In genomic region chr13:21715131-21715863, GRCm38 (mm10) we compare ENCODE assay signal across 9 mouse cellular contexts. TPM values are rescaled to one million over a fixed set of nuclear protein-coding genes. Genes with fewer than 3 reads are reported as not detected.
DNase-seq lines count a peak whose midpoint lies in the region; ATAC-seq lines count a peak whose summit lies in the region.
"Had no signal": no experiment of that assay in that cellular context is flagged by ENCODE, and none has a peak within 500 bp of the region (broad histone marks: within the 10 kb centered on the region; RNA-seq: fewer than 3 reads in every experiment).

No protein-coding gene starts in this region.

- H3K9ac ChIP-seq in embryonic facial prominence, embryonic 14.5 days (ENCODE audit: low read depth, low read length): peak overlapping the region; percentile 72
- peak overlapping the region; percentile 52 for H3K9ac ChIP-seq in intestine, embryonic 15.5 days
- H3K9ac ChIP-seq in midbrain, embryonic 16.5 days (ENCODE audit: low read depth, low read length): peak overlapping the region; percentile 50

- peak overlapping the region; percentile 48 for H3K4me3 ChIP-seq in embryonic facial prominence, embryonic 14.5 days (ENCODE audit: low read depth, low read length)
- H3K4me3 ChIP-seq in intestine, embryonic 15.5 days (replicated peaks): peak overlapping the region; percentile 39
- H3K4me3 ChIP-seq in midbrain, embryonic 16.5 days (ENCODE audit: low read depth, low read length): peak overlapping the region; percentile 49

- H3K4me2 ChIP-seq in embryonic facial prominence, embryonic 14.5 days (ENCODE audit: low read depth, low read length): peak overlapping the region; percentile 75
- peak overlapping the region; percentile 74 for H3K4me2 ChIP-seq in intestine, embryonic 15.5 days (replicated peaks)
- peak overlapping the region; percentile 95 for H3K4me2 ChIP-seq in midbrain, embryonic 16.5 days (ENCODE audit: low read length)

- peak; percentile 37 to 59 for DNase-seq in left cerebral cortex, postnatal 25 days (ENCODE audit: low spot score in 2 of 2)
- DNase-seq in left cerebral cortex, adult 9 months (ENCODE audit: low spot score in 2 of 2): no peak
- peak; percentile 56 for DNase-seq in Muller cell, postnatal 12 days (ENCODE audit: inconsistent ontology term)
- DNase-seq in embryonic facial prominence, embryonic 14.5 days (ENCODE audit: low spot score): no peak
- no peak for DNase-seq in ovary, postnatal 14 days (ENCODE audit: low spot score)
- DNase-seq in frontal cortex, postnatal 25 days (ENCODE audit: low spot score in 2 of 2): no peak

- H3K27ac ChIP-seq in embryonic facial prominence, embryonic 14.5 days (replicated peaks; ENCODE audit: low read depth, low read length): peak overlapping the region; percentile 93
- peak overlapping the region; percentile 91 for H3K27ac ChIP-seq in intestine, embryonic 15.5 days
- no peak overlapping the region; the same call in 1 of the 2 replicates for H3K27ac ChIP-seq in midbrain, embryonic 16.5 days (ENCODE audit: low read length)

- peaks cover 18% of the 10 kb centered on the region for H3K4me1 ChIP-seq in embryonic facial prominence, embryonic 14.5 days (ENCODE audit: control insufficient read depth, insufficient read depth, low read length)
- H3K4me1 ChIP-seq in intestine, embryonic 15.5 days (replicated peaks): peaks cover 16% of the 10 kb centered on the region
- peaks cover 26% of the 10 kb centered on the region for H3K4me1 ChIP-seq in midbrain, embryonic 16.5 days (ENCODE audit: control insufficient read depth, insufficient read depth, low read length)

- H3K27me3 ChIP-seq in embryonic facial prominence, embryonic 14.5 days (replicated peaks; ENCODE audit: control insufficient read depth, insufficient read depth, low read length): no peaks in the 10 kb centered on the region
- no peaks in the 10 kb centered on the region for H3K27me3 ChIP-seq in intestine, embryonic 15.5 days (replicated peaks)
- H3K27me3 ChIP-seq in midbrain, embryonic 16.5 days (ENCODE audit: control insufficient read depth, insufficient read depth, low read depth, low read length): no peaks in the 10 kb centered on the region

- H3K36me3 ChIP-seq in embryonic facial prominence, embryonic 14.5 days (ENCODE audit: control insufficient read depth, insufficient read depth, low read length): no peaks in the 10 kb centered on the region
- H3K36me3 ChIP-seq in intestine, embryonic 15.5 days: no peaks in the 10 kb centered on the region
- H3K36me3 ChIP-seq in midbrain, embryonic 16.5 days (ENCODE audit: control insufficient read depth, insufficient read depth, low read length): no peaks in the 10 kb centered on the region

- no peak for ATAC-seq in embryonic facial prominence, embryonic 14.5 days (ENCODE audit: low read depth)
- no peak for ATAC-seq in intestine, embryonic 15.5 days
- ATAC-seq in midbrain, embryonic 16.5 days: 0 out of 2 replicates have a peak, but pooled peaks have one; percentile 1

- intact Hi-C loops in left cerebral cortex, postnatal 25 days (cut with DNase I): loop anchor here (5.0 to 10.0 kb wide), 4 partner anchors 1590 to 1967 kb away; partner anchors contain the start of genes Hist1h1e, Hist1h2ac, Hist1h2af and Hist1h2bc

- no peaks in the 10 kb centered on the region for H3K9me3 ChIP-seq in embryonic facial prominence, embryonic 14.5 days (ENCODE audit: control insufficient read depth, low read length)
- no peaks in the 10 kb centered on the region for H3K9me3 ChIP-seq in intestine, embryonic 15.5 days
- no peaks in the 10 kb centered on the region for H3K9me3 ChIP-seq in midbrain, embryonic 16.5 days (replicated peaks; ENCODE audit: control insufficient read depth, low read length, poor library complexity, severe bottlenecking)

- WGBS in embryonic facial prominence, embryonic 14.5 days: 2% methylated on average over 21 of the region's 22 CpGs
- under 1% methylated on average over 22 of the region's 22 CpGs for WGBS in intestine, embryonic 15.5 days
- WGBS in midbrain, embryonic 16.5 days: under 1% methylated on average over 19 of the region's 22 CpGs

RNA-seq across cellular contexts. Expression of gene Hist1h2bl, which starts 0.6 kb away (rescaled TPM):
- total RNA-seq in left cerebral cortex, postnatal 25 days (2021): 10 to 100 TPM; 31.3 to 46.4 TPM
- polyA plus RNA-seq in embryonic facial prominence, embryonic 14.5 days (2014; fragmentation: Nextera tagmentation; extraction: Ambion mirVana): 1.4 and 1.8 TPM in 2 replicates
- polyA plus RNA-seq in intestine, embryonic 15.5 days (2015; fragmentation: Nextera tagmentation; extraction: Ambion mirVana): 1.4 and 4.3 TPM in 2 replicates
- polyA plus RNA-seq in midbrain, embryonic 16.5 days (2015; fragmentation: Nextera tagmentation; extraction: Ambion mirVana): not detected in 2 replicates

RNA-seq across cellular contexts. Expression of gene Hist1h2ai, which starts 0.9 kb away (rescaled TPM):
- 10 to 100 TPM; 19.5 to 32.4 TPM for total RNA-seq in left cerebral cortex, postnatal 25 days (2021)
- polyA plus RNA-seq in embryonic facial prominence, embryonic 14.5 days (2014; fragmentation: Nextera tagmentation; extraction: Ambion mirVana): 10.8 and 14.8 TPM in 2 replicates
- 14.7 and 32.5 TPM in 2 replicates for polyA plus RNA-seq in intestine, embryonic 15.5 days (2015; fragmentation: Nextera tagmentation; extraction: Ambion mirVana)
- polyA plus RNA-seq in midbrain, embryonic 16.5 days (2015; fragmentation: Nextera tagmentation; extraction: Ambion mirVana): 3.5 and 9.7 TPM in 2 replicates

RNA-seq across cellular contexts. Expression of gene Hist1h3h, which starts 2.2 kb away (rescaled TPM):
- total RNA-seq in left cerebral cortex, postnatal 25 days (2021): 10 to 100 TPM; 58.0 to 64.8 TPM
- 9.5 and 9.6 TPM in 2 replicates for polyA plus RNA-seq in embryonic facial prominence, embryonic 14.5 days (2014; fragmentation: Nextera tagmentation; extraction: Ambion mirVana)
- polyA plus RNA-seq in intestine, embryonic 15.5 days (2015; fragmentation: Nextera tagmentation; extraction: Ambion mirVana): 5.4 and 13.1 TPM in 2 replicates
- polyA plus RNA-seq in midbrain, embryonic 16.5 days (2015; fragmentation: Nextera tagmentation; extraction: Ambion mirVana): 3.4 TPM in 1 of 2 replicates, not detected in the other

RNA-seq across cellular contexts. Expression of gene Hist1h2bm, which starts 6.5 kb away (rescaled TPM):
- 1 to 10 TPM; 3.8 to 4.5 TPM for total RNA-seq in left cerebral cortex, postnatal 25 days (2021)
- 2.2 and 2.9 TPM in 2 replicates for polyA plus RNA-seq in embryonic facial prominence, embryonic 14.5 days (2014; fragmentation: Nextera tagmentation; extraction: Ambion mirVana)
- 1.7 and 4.3 TPM in 2 replicates for polyA plus RNA-seq in intestine, embryonic 15.5 days (2015; fragmentation: Nextera tagmentation; extraction: Ambion mirVana)
- 1.2 and 1.4 TPM in 2 replicates for polyA plus RNA-seq in midbrain, embryonic 16.5 days (2015; fragmentation: Nextera tagmentation; extraction: Ambion mirVana)

RNA-seq across cellular contexts. Expression of gene Olfr1359, which starts 17.4 kb away (rescaled TPM):
- total RNA-seq in left cerebral cortex, postnatal 25 days (2021): not detected
- 0.31 TPM in 1 of 2 replicates, not detected in the other for polyA plus RNA-seq in embryonic facial prominence, embryonic 14.5 days (2014; fragmentation: Nextera tagmentation; extraction: Ambion mirVana)
- not detected in 2 replicates for polyA plus RNA-seq in intestine, embryonic 15.5 days (2015; fragmentation: Nextera tagmentation; extraction: Ambion mirVana)
- polyA plus RNA-seq in midbrain, embryonic 16.5 days (2015; fragmentation: Nextera tagmentation; extraction: Ambion mirVana): not detected in 2 replicates
- total RNA-seq: left cerebral cortex, postnatal 14 days had no signal

Comparison
In these comparisons a context has a peak if more than half of its experiments do, and no peak if none do; other contexts are left out.
1. DNase-seq: peak in left cerebral cortex, postnatal 25 days (2 of 2) and Muller cell, postnatal 12 days (single experiment); none in left cerebral cortex, adult 9 months (0 of 2), embryonic facial prominence, embryonic 14.5 days (single experiment), ovary, postnatal 14 days (single experiment) and frontal cortex, postnatal 25 days (0 of 2).
2. Peak in every context shown above with its lines, with median percentiles within 50 percentile points of each other: H3K4me2 ChIP-seq, H3K4me3 ChIP-seq and H3K9ac ChIP-seq.